Mouse (Mus musculus) small intestine, adult 10 weeks (tissue): Measurements from ENCODE around the gene Chrnb1. TPM values are rescaled to one million over a fixed set of nuclear protein-coding genes. Genes with fewer than 3 reads are reported as not detected.

Source experiments
- polyA plus RNA-seq: library from polyadenylated mRNA; stranded (reverse); fragments of 350-450 nt; fragmentation: Illumina TruSeq; extraction: RNeasy Lipid Tissue Mini Kit (QIAGEN cat#74804); gene quantifications from one replicate; pipeline ENCODE4 v1.2.3, GENCODE M21; 2014; ENCODE audit warnings: low replicate concordance

The Chrnb1 gene
- polyA plus RNA-seq, result 4.4 TPM

GRCm38 (mm10) chr11:69795168-69795982 lies at the start of gene Chrnb1:
Chrnb1 (minus strand) TSS chr11:69795943.

GRCm38 (mm10) chr11:69837952-69838713 lies 42.4 kb upstream of the Chrnb1 start, which contains the start of gene Tmem256:
Tmem256 (plus strand) TSS chr11:69838514.

DNA sequence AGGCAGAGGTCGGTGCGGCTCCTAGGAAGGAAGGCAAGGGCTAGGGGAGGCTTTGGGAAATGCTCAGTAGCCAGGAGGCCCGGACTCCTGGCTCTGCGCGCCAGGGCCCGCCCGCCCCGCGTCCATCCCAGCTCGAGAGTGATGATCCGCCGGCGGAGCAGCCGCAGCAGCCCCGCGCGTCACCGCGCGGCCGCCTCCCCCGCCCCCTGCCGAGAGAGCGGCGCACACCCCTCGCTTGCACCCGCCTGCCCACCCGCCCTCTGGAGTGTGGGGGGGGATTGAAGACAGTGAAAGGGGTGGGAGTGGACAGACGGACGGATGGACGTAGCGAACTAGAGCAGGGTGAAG lies 41.8 kb upstream of the Chrnb1 start, which contains the start of gene Nlgn2:
Nlgn2 (minus strand) TSS at position 181 of the 348 bp plus-strand sequence.

DNA sequence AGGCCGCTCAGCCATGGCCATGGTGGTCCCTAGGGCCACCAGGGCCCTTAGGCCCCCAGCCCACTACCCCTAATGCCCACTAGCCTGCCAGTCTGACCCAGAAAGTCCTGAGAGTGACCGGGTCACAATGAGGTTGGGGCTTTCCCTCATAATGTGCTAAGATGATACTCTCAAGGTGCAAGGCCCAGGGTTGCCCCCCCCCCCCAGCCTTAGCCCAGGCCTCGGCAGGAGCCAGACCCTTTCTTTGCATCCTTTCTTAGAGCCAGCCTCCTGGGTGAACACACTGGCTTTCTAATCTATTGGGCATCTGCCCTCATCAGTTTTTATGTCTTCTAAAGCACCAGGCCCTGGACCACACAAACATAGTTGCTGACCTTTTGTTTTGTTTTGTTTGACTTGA lies 26.3 kb upstream of the Chrnb1 start, which contains the start of gene Spem1:
Spem1 (minus strand) TSS at position 101 of the 400 bp plus-strand sequence.

DNA sequence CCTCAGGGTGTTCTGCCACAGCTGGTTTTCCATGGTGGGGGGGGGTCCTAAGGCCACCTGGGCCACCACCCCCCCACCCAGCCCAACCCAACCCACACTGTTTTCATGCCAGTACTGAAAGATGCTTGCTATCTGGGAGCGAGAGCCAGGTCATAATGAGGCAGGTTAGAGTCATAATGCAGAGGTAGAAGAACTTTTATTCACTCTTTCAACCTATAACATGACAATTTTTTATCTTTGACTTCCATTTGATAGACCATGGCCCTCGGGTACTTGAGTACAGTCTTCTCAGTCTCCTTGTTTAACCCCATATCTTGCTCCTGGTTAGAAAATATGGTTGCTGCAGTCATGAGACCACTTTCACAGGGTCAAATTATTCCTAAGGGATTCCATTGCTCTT lies 22.6 kb upstream of the Chrnb1 start, which contains the start of gene Spem2:
Spem2 (minus strand) TSS at position 101 of the 400 bp plus-strand sequence.

GRCm38 (mm10) chr11:69815155-69815554 lies 19.4 kb upstream of the Chrnb1 start, which contains the start of gene Gm39566:
Gm39566 (minus strand) TSS chr11:69815298.

DNA sequence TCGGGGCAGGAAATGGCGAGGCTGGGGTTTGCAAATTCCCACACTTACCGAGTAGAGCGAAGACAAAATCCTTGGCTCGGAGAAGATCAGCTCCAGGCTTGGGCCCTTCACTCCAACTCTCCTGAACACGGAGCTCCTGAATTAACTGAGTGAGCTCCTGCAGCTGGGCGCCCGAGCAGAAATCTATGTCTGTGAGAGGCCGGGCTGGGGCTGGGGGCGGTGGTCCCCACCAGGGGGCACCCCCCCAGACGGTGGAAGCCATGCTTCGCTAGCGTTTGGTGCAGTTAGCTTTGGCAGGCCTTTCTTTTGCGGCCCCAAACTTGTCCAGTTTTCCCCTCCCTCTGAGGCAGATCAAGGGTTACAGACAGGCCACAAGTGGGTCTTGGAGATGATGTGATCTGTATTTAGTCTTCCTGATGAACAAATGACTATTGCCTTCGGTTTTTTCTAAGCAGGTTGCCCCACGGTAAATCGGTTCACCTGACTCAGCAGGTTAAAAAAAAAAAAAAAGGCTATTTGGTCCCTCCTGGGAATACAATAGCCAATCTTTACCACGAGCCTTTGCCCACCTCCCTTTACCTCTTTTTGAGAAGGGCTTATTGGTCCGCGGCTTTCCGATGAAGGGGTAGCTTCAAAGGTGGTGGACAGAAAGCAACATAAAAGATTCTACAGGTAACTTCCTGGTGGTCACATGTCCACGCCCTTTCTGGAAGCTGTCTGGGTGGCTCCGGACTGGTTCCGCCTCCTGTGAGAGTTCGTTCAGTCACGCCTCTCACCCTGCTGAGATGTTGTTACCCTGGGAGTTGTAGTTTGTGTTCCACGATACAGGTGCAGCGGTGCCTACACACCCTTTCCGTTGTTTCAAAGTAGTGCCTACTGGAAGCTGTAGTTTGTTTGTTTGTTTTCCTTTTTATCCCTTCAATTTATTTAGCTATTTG lies 9.5 kb upstream of the Chrnb1 start, which contains the start of gene Tmem102:
Tmem102 (minus strand) TSS at position 653 of the 938 bp plus-strand sequence.

DNA sequence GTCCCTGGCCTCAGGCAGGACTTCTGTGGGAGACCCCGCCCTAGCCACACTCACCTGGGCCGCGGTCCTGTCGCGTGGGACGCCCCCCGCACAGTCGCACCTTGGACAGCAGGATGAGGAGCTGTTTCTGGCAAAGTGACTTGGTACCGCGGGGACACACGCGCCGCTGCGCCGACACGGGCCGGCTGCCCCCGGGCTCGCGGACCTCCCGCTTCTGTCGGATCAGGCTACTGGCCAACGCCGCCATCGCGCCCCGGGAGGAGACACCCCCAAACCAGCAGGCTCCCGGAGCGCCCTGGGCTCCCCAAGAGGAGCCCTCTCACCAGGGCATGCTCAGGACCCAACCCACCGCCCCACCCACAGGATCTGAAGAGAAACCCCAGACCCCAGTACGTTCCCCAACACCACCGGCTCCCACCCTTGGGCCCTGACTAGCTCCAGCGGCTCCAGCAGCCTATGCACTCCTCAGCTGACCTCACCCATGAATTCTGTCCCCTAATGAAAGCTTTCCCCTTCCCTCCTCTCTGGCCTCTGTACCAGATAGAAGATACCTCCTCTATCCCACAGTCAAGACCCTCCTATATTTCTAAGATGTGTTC lies 5.7 kb upstream of the Chrnb1 start, which contains the start of gene Fgf11:
Fgf11 (minus strand) TSS at position 479 of the 599 bp plus-strand sequence.

GRCm38 (mm10) chr11:69765221-69766125 lies 30.3 kb downstream of the Chrnb1 start, which contains the start of gene Zbtb4:
Zbtb4 (plus strand) TSS chr11:69765912.

DNA sequence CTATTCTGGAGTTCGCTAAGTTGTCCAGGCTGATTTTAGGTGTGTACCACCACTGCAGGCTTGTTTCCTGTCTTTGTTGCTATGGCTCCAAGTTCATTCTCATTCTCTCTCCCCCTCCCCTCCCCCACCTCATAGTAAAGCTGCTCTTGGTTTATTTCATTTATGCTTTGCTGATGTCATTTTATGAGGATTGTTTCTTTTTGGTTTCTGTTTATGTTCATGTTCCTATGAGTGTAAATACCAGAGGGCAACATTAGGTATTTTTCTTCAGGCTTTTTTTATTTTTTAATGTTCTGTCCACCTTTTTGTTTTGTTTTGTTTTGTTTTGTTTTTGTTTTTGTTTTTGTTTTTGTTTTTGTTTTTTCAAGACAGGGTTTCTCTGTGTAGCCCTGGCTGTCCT lies 33.9 kb downstream of the Chrnb1 start, which contains the start of gene Slc35g3:
Slc35g3 (minus strand) TSS at position 101 of the 400 bp plus-strand sequence.

DNA sequence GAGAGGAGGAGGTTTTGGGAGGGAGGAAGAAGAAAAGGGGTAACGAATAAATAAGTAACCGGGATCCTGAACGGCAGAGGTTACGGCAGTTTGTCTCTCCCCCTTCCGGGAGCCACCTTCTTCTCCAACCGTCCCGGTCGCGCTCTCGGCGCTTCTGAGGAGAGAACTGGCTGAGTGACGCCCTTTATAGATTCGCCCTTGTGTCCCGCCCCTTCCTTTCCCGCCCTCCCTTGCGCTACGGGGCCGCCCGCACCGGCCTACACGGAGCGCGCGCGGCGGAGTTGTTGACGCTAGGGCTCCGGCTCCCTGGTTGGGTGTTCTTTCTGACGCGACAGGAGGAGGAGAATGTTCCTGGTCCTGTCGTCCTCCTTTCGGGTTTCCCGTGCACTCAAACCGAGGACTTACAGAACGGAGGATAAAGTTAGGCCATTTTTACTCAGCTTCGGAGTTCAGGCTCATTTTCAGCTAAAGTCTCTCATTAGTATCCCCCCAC lies 37.2 kb downstream of the Chrnb1 start, which contains the start of gene Polr2a:
Polr2a (minus strand) TSS at position 160 of the 493 bp plus-strand sequence.

Other genes with a start within 250 kb of the Chrnb1 start
- 0.37 TPM for gene Dnah2, start 246.8 kb downstream of the Chrnb1 start, polyA plus RNA-seq
- not detected for gene Efnb3, start 235.7 kb downstream of the Chrnb1 start, polyA plus RNA-seq
- gene Wrap53, start 215.7 kb downstream of the Chrnb1 start, polyA plus RNA-seq, result 0.59 TPM
- gene Trp53, start 215.6 kb downstream of the Chrnb1 start, polyA plus RNA-seq, result 2.7 TPM
- 2.6 TPM for gene Atp1b2, start 190.0 kb downstream of the Chrnb1 start, polyA plus RNA-seq
- not detected for gene Shbg, start 178.0 kb downstream of the Chrnb1 start, polyA plus RNA-seq
- 0.97 TPM for gene Sat2, start 173.9 kb downstream of the Chrnb1 start, polyA plus RNA-seq
- gene Fxr2, start 163.0 kb downstream of the Chrnb1 start, polyA plus RNA-seq, result 7.3 TPM
- not detected for gene Sox15, start 140.6 kb downstream of the Chrnb1 start, polyA plus RNA-seq
- 15.1 TPM for gene Mpdu1, start 133.3 kb downstream of the Chrnb1 start, polyA plus RNA-seq
- gene Cd68, start 129.8 kb downstream of the Chrnb1 start, polyA plus RNA-seq, result 1.7 TPM
- 261 TPM for gene Eif4a1, start 123.5 kb downstream of the Chrnb1 start, polyA plus RNA-seq
- 73.2 TPM for gene Senp3, start 113.9 kb downstream of the Chrnb1 start, polyA plus RNA-seq
- gene Tnfsf13, start 110.2 kb downstream of the Chrnb1 start, polyA plus RNA-seq, result 26.8 TPM
- 0.41 TPM for gene Tnfsf12, start 100.1 kb downstream of the Chrnb1 start, polyA plus RNA-seq
- gene Tnfsfm13, start 99.8 kb downstream of the Chrnb1 start, polyA plus RNA-seq, result 3.9 TPM
- gene Polr2a, start 37.3 kb downstream of the Chrnb1 start, polyA plus RNA-seq, result 15.6 TPM
- not detected for gene Slc35g3, start 34.0 kb downstream of the Chrnb1 start, polyA plus RNA-seq
- gene Zbtb4, start 30.0 kb downstream of the Chrnb1 start, polyA plus RNA-seq, result 8.3 TPM
- gene Fgf11, start 5.9 kb upstream of the Chrnb1 start, polyA plus RNA-seq, result 4.6 TPM
- gene Tmem102, start 9.7 kb upstream of the Chrnb1 start, polyA plus RNA-seq, result 10.2 TPM
- gene Gm39566, start 19.4 kb upstream of the Chrnb1 start, polyA plus RNA-seq, result not detected
- gene Spem2, start 22.5 kb upstream of the Chrnb1 start, polyA plus RNA-seq, result not detected
- not detected for gene Spem1, start 26.2 kb upstream of the Chrnb1 start, polyA plus RNA-seq
- 0.15 TPM for gene Nlgn2, start 41.8 kb upstream of the Chrnb1 start, polyA plus RNA-seq
- gene Tmem256, start 42.6 kb upstream of the Chrnb1 start, polyA plus RNA-seq, result 4.2 TPM
- 0.33 TPM for gene Plscr3, start 50.4 kb upstream of the Chrnb1 start, polyA plus RNA-seq
- 5.0 TPM for gene Tnk1, start 62.8 kb upstream of the Chrnb1 start, polyA plus RNA-seq
- not detected for gene Tmem95, start 82.1 kb upstream of the Chrnb1 start, polyA plus RNA-seq
- 1.4 TPM for gene Kctd11, start 85.5 kb upstream of the Chrnb1 start, polyA plus RNA-seq
- 0.67 TPM for gene Acap1, start 99.6 kb upstream of the Chrnb1 start, polyA plus RNA-seq
- gene 2810408A11Rik, start 105.0 kb upstream of the Chrnb1 start, polyA plus RNA-seq, result 7.0 TPM
- gene Neurl4, start 105.1 kb upstream of the Chrnb1 start, polyA plus RNA-seq, result 1.6 TPM
- 10.7 TPM for gene Gps2, start 117.9 kb upstream of the Chrnb1 start, polyA plus RNA-seq
- gene Eif5a, start 126.0 kb upstream of the Chrnb1 start, polyA plus RNA-seq, result 136 TPM
- 2.3 TPM for gene Ybx2, start 139.9 kb upstream of the Chrnb1 start, polyA plus RNA-seq
- gene Slc2a4, start 152.2 kb upstream of the Chrnb1 start, polyA plus RNA-seq, result 0.33 TPM
- gene Cldn7, start 168.8 kb upstream of the Chrnb1 start, polyA plus RNA-seq, result 140 TPM
- gene Ctdnep1, start 185.2 kb upstream of the Chrnb1 start, polyA plus RNA-seq, result 41.0 TPM
- 3.9 TPM for gene Elp5, start 186.6 kb upstream of the Chrnb1 start, polyA plus RNA-seq
- 558 TPM for gene Gabarap, start 195.2 kb upstream of the Chrnb1 start, polyA plus RNA-seq
- 14.8 TPM for gene Phf23, start 199.8 kb upstream of the Chrnb1 start, polyA plus RNA-seq
- gene Dvl2, start 204.7 kb upstream of the Chrnb1 start, polyA plus RNA-seq, result not detected
- gene Acadvl, start 219.5 kb upstream of the Chrnb1 start, polyA plus RNA-seq, result 4.8 TPM
- 0.30 TPM for gene Dlg4, start 221.0 kb upstream of the Chrnb1 start, polyA plus RNA-seq